Mouse (Mus musculus): Measurements from ENCODE around the gene Fam163b.

GRCm38 (mm10) chr2:27135935-27136334 lies 6.4 kb downstream of the Fam163b start:
- TF ChIP-seq CTCF (IDR thresholded peaks at IDR 0.05; ENCODE audit: low read depth) (no peak), EP300 (optimal IDR thresholded peaks at IDR 0.05) (no peak)
